Mouse (Mus musculus) layer of hippocampus, adult 2 months (tissue): ENCODE results near the gene Cdc42ep5. TPM values are rescaled to one million over a fixed set of nuclear protein-coding genes. Genes with fewer than 3 reads are reported as not detected.
A peak's percentile ranks its signal among the peaks of the same experiment; 100 is the strongest.

Experiments used
- DNase-seq, 2 experiments: peaks; one replicate each; pipeline ENCODE4 v3.0.0; 2022; ENCODE audit warnings: low spot score in 2 of 2
- H3K27ac ChIP-seq: fragments of 200-600 bp; 2 replicates; pipeline ENCODE4 v1.8.1; 2022
- H3K4me3 ChIP-seq: fragments of 200-600 bp; 2 replicates; pipeline ENCODE4 v1.8.1; 2022; ENCODE audit warnings: mild to moderate bottlenecking
- CTCF ChIP-seq: fragments of 200-600 bp; conservative IDR thresholded peaks from 2 replicates; pipeline ENCODE4 v1.8.1; 2022; ENCODE audit warnings: antibody characterized with exemption, mild to moderate bottlenecking, moderate library complexity
- total RNA-seq, 2 experiments: library from RNA; stranded (reverse); gene quantifications; 2 replicates each; pipeline ENCODE4 v1.2.3; 2021

Gene Cdc42ep5
- total RNA-seq, 2 experiments from 2014 or later: 1.1 to 1.7 TPM

- no peak for DNase-seq
- no peak for TF ChIP-seq CTCF
- peak overlapping the region; percentile 43; the same call in 1 of the 2 replicates for H3K27ac ChIP-seq
- peak overlapping the region; percentile 98 for H3K4me3 ChIP-seq
Measured at GRCm38 (mm10) chr7:4150811-4151221, 13.8 kb downstream of the Cdc42ep5 start.

GRCm38 (mm10) chr7:4150059-4150541 lies 14.6 kb downstream of the Cdc42ep5 start, which contains the start of gene Leng9:
TSS of gene Leng9 (minus strand) at chr7:4150374.
- Histone ChIP-seq H3K4me3 (peak within 1 kb of the TSS; percentile 98), H3K27ac (peak within 1 kb of the TSS; percentile 100)
- no peak for DNase-seq
- no peak for TF ChIP-seq CTCF

GRCm38 (mm10) chr7:4149209-4150054 lies 15.2 kb downstream of the Cdc42ep5 start:
- H3K4me3 ChIP-seq: peak overlapping the region; percentile 98
- DNase-seq: peak; percentile 83 to 85
- peak overlapping the region; percentile 100 for H3K27ac ChIP-seq
- no peak for TF ChIP-seq CTCF

- TF ChIP-seq CTCF: no peak
- no peak for DNase-seq
- H3K27ac ChIP-seq: peak overlapping the region; percentile 100
- peak overlapping the region; percentile 98 for H3K4me3 ChIP-seq
Measured at GRCm38 (mm10) chr7:4148341-4149208, 16.1 kb downstream of the Cdc42ep5 start.

GRCm38 (mm10) chr7:4147836-4148235 lies 16.8 kb downstream of the Cdc42ep5 start:
- Histone ChIP-seq H3K4me3 (no peak overlapping the region; the same call in 1 of the 2 replicates), H3K27ac (peak overlapping the region; percentile 100; the same call in 1 of the 2 replicates)
- no peak for DNase-seq
- no peak for TF ChIP-seq CTCF

- Histone ChIP-seq H3K4me3 (no peak overlapping the region), H3K27ac (no peak overlapping the region; the same call in 1 of the 2 replicates)
- TF ChIP-seq CTCF: no peak
- no peak for DNase-seq
Measured at GRCm38 (mm10) chr7:4147371-4147770, 17.3 kb downstream of the Cdc42ep5 start.

- no peak for TF ChIP-seq CTCF
- H3K27ac ChIP-seq: no peak overlapping the region; the same call in 1 of the 2 replicates
- DNase-seq: no peak
- H3K4me3 ChIP-seq: no peak overlapping the region
Measured at GRCm38 (mm10) chr7:4146241-4147180, 18.1 kb downstream of the Cdc42ep5 start.

- TF ChIP-seq CTCF: peak; percentile 92
- DNase-seq: no peak
- H3K4me3 ChIP-seq: no peak overlapping the region
- no peak overlapping the region; the same call in 1 of the 2 replicates for H3K27ac ChIP-seq
Measured at GRCm38 (mm10) chr7:4145552-4146190, 19.0 kb downstream of the Cdc42ep5 start.

GRCm38 (mm10) chr7:4144766-4145551 lies 19.7 kb downstream of the Cdc42ep5 start:
- Histone ChIP-seq H3K4me3 (no peak overlapping the region), H3K27ac (no peak overlapping the region)
- TF ChIP-seq CTCF: no peak
- DNase-seq: peak in 1 of 2 experiments; percentile 8

GRCm38 (mm10) chr7:4144046-4144445 lies 20.6 kb downstream of the Cdc42ep5 start:
- Histone ChIP-seq H3K4me3 (no peak overlapping the region), H3K27ac (no peak overlapping the region)
- no peak for TF ChIP-seq CTCF
- peak in 1 of 2 experiments; percentile 6 for DNase-seq

- Histone ChIP-seq H3K4me3 (no peak overlapping the region), H3K27ac (no peak overlapping the region)
- no peak for TF ChIP-seq CTCF
- DNase-seq: peak in 1 of 2 experiments; percentile 8
Measured at GRCm38 (mm10) chr7:4143506-4143905, 21.2 kb downstream of the Cdc42ep5 start.
